In genomic region chr11:56338511-56338910, GRCm38 (mm10) we compare ENCODE assay signal across 20 mouse cellular contexts.
"Had no signal": no experiment of that assay in that cellular context is flagged by ENCODE, and none has a peak within 500 bp of the region (broad histone marks: within the 10 kb centered on the region; RNA-seq: fewer than 3 reads in every experiment).

No protein-coding gene starts in this region.

- DNase-seq: cerebellum, adult 9-10 months; cerebellum, adult 9-11 months; cerebellum, postnatal 10 days; cerebellum, postnatal 14 days; cerebellum, postnatal 25 days; cerebellum, postnatal 36 days; embryo, embryonic 11 days; forebrain, postnatal 0 days; gastrocnemius, adult 2 months; gastrocnemius, postnatal 10 days; gastrocnemius, postnatal 14 days; gastrocnemius, postnatal 25 days; gastrocnemius, postnatal 36 days; heart, adult 11 months; heart, adult 18-20 months; heart, adult 2 months had no signal

- ATAC-seq: forebrain, embryonic 13.5 days; forebrain, embryonic 14.5 days; forebrain, embryonic 15.5 days; forebrain, embryonic 16.5 days; forebrain, postnatal 0 days had no signal
